Comparison of ENCODE assay signal across 8 mouse cellular contexts in genomic region chr3:105674595-105675218, GRCm38 (mm10). TPM values are rescaled to one million over a fixed set of nuclear protein-coding genes. Genes with fewer than 3 reads are reported as not detected.
DNase-seq lines count a peak whose midpoint lies in the region; ATAC-seq lines count a peak whose summit lies in the region.
"Had no signal": no experiment of that assay in that cellular context is flagged by ENCODE, and none has a peak within 500 bp of the region (broad histone marks: within the 10 kb centered on the region; RNA-seq: fewer than 3 reads in every experiment).

No protein-coding gene starts in this region.

- peaks cover 30% of the 10 kb centered on the region for H3K36me3 ChIP-seq in forebrain, embryonic 14.5 days (ENCODE audit: control insufficient read depth, insufficient read depth, low read length)
- peaks cover 20% of the 10 kb centered on the region for H3K36me3 ChIP-seq in hindbrain, embryonic 15.5 days

- no peaks in the 10 kb centered on the region for H3K4me1 ChIP-seq in forebrain, embryonic 14.5 days (ENCODE audit: control insufficient read depth, insufficient read depth, low read length)
- H3K4me1 ChIP-seq in hindbrain, embryonic 15.5 days (replicated peaks) = no peaks in the 10 kb centered on the region

- H3K9me3 ChIP-seq in forebrain, embryonic 14.5 days (replicated peaks; ENCODE audit: control insufficient read depth, low read length) = no peaks in the 10 kb centered on the region
- H3K9me3 ChIP-seq in hindbrain, embryonic 15.5 days = no peaks in the 10 kb centered on the region
- H3K9me3 ChIP-seq: limb, embryonic 15.5 days had no signal

- H3K9ac ChIP-seq in forebrain, embryonic 14.5 days (ENCODE audit: low read length) = no peak overlapping the region
- H3K9ac ChIP-seq in hindbrain, embryonic 15.5 days = no peak overlapping the region
- H3K9ac ChIP-seq: limb, embryonic 15.5 days had no signal

- H3K4me3 ChIP-seq in forebrain, embryonic 14.5 days (ENCODE audit: low read depth, low read length) = no peak overlapping the region
- H3K4me3 ChIP-seq in hindbrain, embryonic 15.5 days = no peak overlapping the region
- H3K4me3 ChIP-seq: limb, embryonic 15.5 days had no signal

- no peak overlapping the region for H3K4me2 ChIP-seq in forebrain, embryonic 14.5 days (ENCODE audit: low read length)
- no peak overlapping the region for H3K4me2 ChIP-seq in hindbrain, embryonic 15.5 days
- H3K4me2 ChIP-seq: limb, embryonic 15.5 days had no signal

- H3K27me3 ChIP-seq in forebrain, embryonic 14.5 days (replicated peaks; ENCODE audit: control insufficient read depth, insufficient read depth, low read length) = no peaks in the 10 kb centered on the region
- no peaks in the 10 kb centered on the region for H3K27me3 ChIP-seq in hindbrain, embryonic 15.5 days
- H3K27me3 ChIP-seq: limb, embryonic 15.5 days had no signal

- H3K27ac ChIP-seq in forebrain, embryonic 14.5 days (ENCODE audit: low read depth, low read length) = no peak overlapping the region
- no peak overlapping the region for H3K27ac ChIP-seq in hindbrain, embryonic 15.5 days (replicated peaks)
- H3K27ac ChIP-seq: limb, embryonic 15.5 days had no signal

- ATAC-seq in cerebellum, adult (ENCODE audit: insufficient number of reproducible peaks, low FRiP score, low TSS enrichment) = peak; percentile 82
- peak; percentile 86 for ATAC-seq in forebrain, embryonic 14.5 days
- ATAC-seq in hindbrain, embryonic 15.5 days (ENCODE audit: low FRiP score, low read depth) = peak; percentile 87

- DNase-seq in Muller cell, postnatal 12 days (ENCODE audit: inconsistent ontology term) = peak; percentile 54
- peak; percentile 95 for DNase-seq in forebrain, embryonic 14.5 days (ENCODE audit: low spot score)
- peak; percentile 59 to 76 for DNase-seq in layer of hippocampus, postnatal 10 days (ENCODE audit: low spot score in 2 of 2)
- DNase-seq in lung, postnatal 25 days (ENCODE audit: low spot score) = peak; percentile 86
- DNase-seq in right cerebral cortex, adult 18-20 months = peak; percentile 77

- WGBS in forebrain, embryonic 14.5 days = 18% methylated on average over 7 of the region's 7 CpGs
- WGBS in hindbrain, embryonic 15.5 days = 22% methylated on average over 7 of the region's 7 CpGs

RNA-seq across cellular contexts. Expression of gene Ddx20, which starts 12.7 kb away (rescaled TPM):
- polyA plus RNA-seq in forebrain, embryonic 14.5 days (2014; fragmentation: Nextera tagmentation; extraction: Ambion mirVana) = 31.8 and 35.9 TPM in 2 replicates
- polyA plus RNA-seq in hindbrain, embryonic 15.5 days (2015; fragmentation: Nextera tagmentation; extraction: Ambion mirVana) = 23.0 and 23.8 TPM in 2 replicates
- 10 to 100 TPM; 12.7 to 13.4 TPM for total RNA-seq in layer of hippocampus, postnatal 10 days (2021)

RNA-seq across cellular contexts. Expression of gene Inka2, which starts 29.7 kb away (rescaled TPM):
- 0.74 and 1.1 TPM in 2 replicates for polyA plus RNA-seq in forebrain, embryonic 14.5 days (2014; fragmentation: Nextera tagmentation; extraction: Ambion mirVana)
- 11.6 and 11.8 TPM in 2 replicates for polyA plus RNA-seq in hindbrain, embryonic 15.5 days (2015; fragmentation: Nextera tagmentation; extraction: Ambion mirVana)
- 10 to 100 TPM; 39.3 to 41.5 TPM for total RNA-seq in layer of hippocampus, postnatal 10 days (2021)
